Mouse (Mus musculus) gastrocnemius, postnatal 25 days (tissue): Measurements from ENCODE around the gene Galc. TPM values are rescaled to one million over a fixed set of nuclear protein-coding genes. Genes with fewer than 3 reads are reported as not detected.
"Not testable (repeated sequence)": the region's sequence is repeated elsewhere in the genome, so short reads cannot be mapped to it uniquely, and the experiment has no call there.

ENCODE experiments used
- DNase-seq: peaks from one replicate; pipeline ENCODE4 v3.0.0; 2022
- total RNA-seq, 2 experiments: library from RNA; stranded (reverse); gene quantifications; 1 replicate in 1 of 2; 2 replicates in 1 of 2; pipeline ENCODE4 v1.2.3; 2021

Gene Galc
- total RNA-seq, 2 experiments from 2014 or later, result 3.9 to 4.2 TPM

GRCm38 (mm10) chr12:98255373-98255995 is 3.8 kb downstream of the Galc start:
- DNase-seq, result no peak

GRCm38 (mm10) chr12:98252417-98252816 is 6.8 kb downstream of the Galc start:
- no peak for DNase-seq

GRCm38 (mm10) chr12:98250327-98250726 is 8.9 kb downstream of the Galc start:
- no peak for DNase-seq

GRCm38 (mm10) chr12:98249671-98250070 is 9.6 kb downstream of the Galc start:
- no peak for DNase-seq

- no peak for DNase-seq
Observed at GRCm38 (mm10) chr12:98246835-98247234, 12.4 kb downstream of the Galc start.

- DNase-seq, result no peak
Observed at GRCm38 (mm10) chr12:98244865-98245264, 14.4 kb downstream of the Galc start.

- DNase-seq, result no peak
Observed at GRCm38 (mm10) chr12:98244161-98244560, 15.1 kb downstream of the Galc start.

- not testable (repeated sequence) for DNase-seq
Observed at GRCm38 (mm10) chr12:98238478-98238877, 20.8 kb downstream of the Galc start.

GRCm38 (mm10) chr12:98227037-98227436 is 32.2 kb downstream of the Galc start:
- DNase-seq, result no peak

GRCm38 (mm10) chr12:98223286-98223685 is 36.0 kb downstream of the Galc start:
- DNase-seq, result no peak

- no peak for DNase-seq
Observed at GRCm38 (mm10) chr12:98216432-98216831, 42.8 kb downstream of the Galc start.

GRCm38 (mm10) chr12:98215512-98215911 is 43.7 kb downstream of the Galc start:
- no peak for DNase-seq

- no peak for DNase-seq
Observed at GRCm38 (mm10) chr12:98214191-98214590, 45.1 kb downstream of the Galc start.

- no peak for DNase-seq
Observed at GRCm38 (mm10) chr12:98213791-98214190, 45.5 kb downstream of the Galc start.

- no peak for DNase-seq
Observed at GRCm38 (mm10) chr12:98213332-98213731, 45.9 kb downstream of the Galc start.

- DNase-seq, result no peak
Observed at GRCm38 (mm10) chr12:98212457-98213175, 46.6 kb downstream of the Galc start.

- no peak for DNase-seq
Observed at GRCm38 (mm10) chr12:98210495-98210894, 48.8 kb downstream of the Galc start.

GRCm38 (mm10) chr12:98208104-98208503 is 51.2 kb downstream of the Galc start:
- no peak for DNase-seq

GRCm38 (mm10) chr12:98205450-98206051 is 53.7 kb downstream of the Galc start:
- no peak for DNase-seq

GRCm38 (mm10) chr12:98197401-98197800 is 61.9 kb downstream of the Galc start:
- DNase-seq, result no peak

GRCm38 (mm10) chr12:98190201-98190600 is 69.1 kb downstream of the Galc start:
- DNase-seq, result no peak

- DNase-seq, result no peak
Observed at GRCm38 (mm10) chr12:98189096-98189495, 70.2 kb downstream of the Galc start.

GRCm38 (mm10) chr12:98187186-98187899 is 71.9 kb downstream of the Galc start:
- DNase-seq, result no peak
